Mouse (Mus musculus): Measurements from ENCODE around the gene Zscan2.
A peak's percentile ranks its signal among the peaks of the same experiment; 100 is the strongest.

Zscan2 gene

DNA sequence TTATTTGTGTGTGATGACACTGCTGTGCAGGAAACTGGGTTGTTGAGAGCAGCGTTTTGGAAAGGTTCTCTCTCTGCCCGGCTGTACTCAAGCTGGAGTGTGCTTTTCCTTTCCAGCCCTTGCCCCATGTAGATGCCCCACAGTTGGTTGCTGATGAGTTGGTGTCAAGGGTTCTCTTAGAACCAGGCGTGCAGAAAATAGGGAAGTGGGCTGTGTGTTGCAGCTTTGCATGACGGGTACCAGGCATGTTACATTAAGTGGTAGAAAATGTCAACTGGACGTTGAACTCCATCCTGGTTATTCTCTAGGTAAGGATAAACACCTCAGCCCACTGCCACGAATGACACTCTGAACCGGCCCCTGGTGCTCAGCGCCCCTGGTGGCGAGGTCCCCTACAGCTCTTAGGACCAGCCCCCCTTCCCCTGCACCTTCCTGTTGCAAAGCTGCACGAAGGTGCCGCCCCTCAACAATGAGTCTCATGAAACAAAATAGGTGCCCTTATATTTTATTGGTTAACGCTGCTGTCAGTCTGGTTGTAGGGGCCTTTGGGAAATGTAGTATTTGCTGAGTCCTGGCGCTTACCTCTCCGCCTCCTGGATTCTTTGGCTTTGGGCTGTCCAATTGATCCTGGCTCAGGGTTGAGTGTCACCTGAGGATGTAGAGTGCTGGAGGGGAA, 22.2 kb downstream of the Zscan2 start:
- DNase-seq (ENCODE audit: low read depth, low spot score), result peak; percentile 70

DNA sequence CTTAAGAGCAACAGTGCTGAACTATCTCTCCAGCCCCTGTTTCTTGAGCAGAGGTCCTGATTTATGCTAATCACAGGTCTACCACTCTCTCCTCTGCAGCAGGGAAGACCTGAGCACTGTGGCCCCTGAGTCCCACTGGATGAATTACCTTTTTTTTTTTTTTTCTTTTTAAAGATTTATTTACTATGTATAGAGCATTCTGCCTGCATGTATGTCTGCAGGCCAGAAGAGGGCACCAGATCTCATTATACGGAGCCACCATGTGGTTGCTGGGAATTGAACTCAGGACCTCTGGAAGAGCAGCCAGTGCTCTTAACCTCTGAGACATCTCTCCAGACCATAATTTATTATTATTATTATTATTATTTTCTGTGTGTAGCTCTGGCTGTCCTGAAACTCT, 24.9 kb downstream of the Zscan2 start:
- no peak for DNase-seq (ENCODE audit: low read depth, low spot score)

DNA sequence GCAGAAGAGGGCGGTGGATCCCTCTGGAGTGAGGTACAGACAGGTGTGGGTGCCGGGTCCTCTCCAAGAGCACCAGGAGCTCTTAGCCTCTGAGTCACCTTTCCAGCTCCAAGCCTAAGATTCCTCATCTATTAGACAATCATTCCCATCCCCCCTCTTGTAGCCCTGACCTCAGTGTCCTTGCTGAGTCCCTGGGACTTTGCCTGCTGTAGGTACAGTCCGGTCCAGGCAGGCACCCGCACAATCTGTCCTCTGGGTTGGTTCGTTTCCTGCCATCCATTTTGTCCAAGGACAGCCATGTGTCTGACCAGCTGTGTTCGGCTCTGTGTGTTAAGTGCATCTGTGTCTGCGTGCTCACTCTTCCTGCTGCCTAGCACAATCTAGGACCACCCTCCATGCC, 27.9 kb downstream of the Zscan2 start:
- no peak for DNase-seq (ENCODE audit: low read depth, low spot score)

GRCm38 (mm10) chr7:80889021-80889511, 28.3 kb downstream of the Zscan2 start:
- DNase-seq (ENCODE audit: low read depth, low spot score), result no peak

DNA sequence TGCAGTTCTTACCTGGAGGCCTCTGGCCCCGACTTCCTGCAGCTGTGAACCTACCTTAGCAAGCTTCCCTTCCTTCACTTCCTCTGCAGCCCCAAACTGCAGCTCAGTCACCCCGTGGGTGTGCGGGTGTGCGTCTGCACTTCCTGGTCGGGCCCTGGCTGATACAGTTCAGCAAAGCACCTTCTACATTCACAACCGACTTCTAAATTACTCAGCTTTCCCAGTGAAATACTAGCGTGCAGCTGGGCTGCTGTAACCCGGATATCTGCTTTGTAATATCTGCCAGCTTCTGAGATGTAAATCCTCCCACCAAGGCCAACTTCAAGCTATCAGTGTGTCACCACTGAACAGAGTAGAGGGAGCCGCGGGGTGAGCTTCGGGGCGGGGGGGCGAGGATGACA, 29.1 kb downstream of the Zscan2 start:
- DNase-seq (ENCODE audit: low read depth, low spot score), result no peak

- DNase-seq (ENCODE audit: low read depth, low spot score), result no peak
Observed at GRCm38 (mm10) chr7:80893086-80893752, 32.5 kb downstream of the Zscan2 start.

DNA sequence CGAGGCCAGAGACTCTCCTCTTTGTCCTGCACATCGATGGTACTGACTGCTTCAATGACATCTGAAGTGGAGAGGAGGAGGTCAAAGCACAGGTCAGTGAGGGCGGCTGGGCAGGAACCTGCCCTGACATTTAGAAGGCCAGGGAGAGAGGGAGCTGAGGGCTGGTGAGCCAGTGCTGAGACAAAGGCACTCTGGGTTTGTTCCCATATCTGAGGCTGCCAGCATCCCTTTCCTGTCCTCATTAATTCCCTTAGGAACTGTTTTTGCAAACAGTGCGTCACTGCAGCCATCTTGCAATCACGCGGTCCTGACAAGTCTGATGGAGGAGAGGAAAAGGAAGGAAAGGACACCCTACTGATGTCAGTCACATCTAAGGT, 33.0 kb downstream of the Zscan2 start:
- DNase-seq (ENCODE audit: low read depth, low spot score), result no peak

- no peak for DNase-seq (ENCODE audit: low read depth, low spot score)
Observed at GRCm38 (mm10) chr7:80894196-80894595, 33.5 kb downstream of the Zscan2 start.

GRCm38 (mm10) chr7:80894815-80895519, 34.2 kb downstream of the Zscan2 start:
- DNase-seq (ENCODE audit: low read depth, low spot score), result no peak

DNA sequence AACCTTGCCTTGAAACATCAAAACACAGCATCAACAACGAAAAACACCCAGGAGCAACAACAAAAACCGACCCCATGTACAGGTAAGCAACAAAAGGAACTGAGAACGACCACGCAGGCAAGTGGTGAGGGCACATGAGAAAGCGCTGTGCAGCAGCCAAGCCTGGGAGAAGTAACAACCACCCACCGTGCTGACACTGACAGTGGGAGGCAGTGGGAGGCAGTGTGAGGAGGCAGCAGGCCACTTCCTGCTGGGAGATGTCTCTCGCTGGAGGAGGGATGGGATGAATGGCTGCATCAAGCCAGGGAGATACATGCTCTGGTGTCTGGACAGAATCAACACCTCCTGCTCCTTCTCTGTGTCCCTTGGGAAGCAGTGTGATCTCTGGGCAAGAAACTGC, 36.4 kb downstream of the Zscan2 start:
- DNase-seq (ENCODE audit: low read depth, low spot score), result no peak

DNA sequence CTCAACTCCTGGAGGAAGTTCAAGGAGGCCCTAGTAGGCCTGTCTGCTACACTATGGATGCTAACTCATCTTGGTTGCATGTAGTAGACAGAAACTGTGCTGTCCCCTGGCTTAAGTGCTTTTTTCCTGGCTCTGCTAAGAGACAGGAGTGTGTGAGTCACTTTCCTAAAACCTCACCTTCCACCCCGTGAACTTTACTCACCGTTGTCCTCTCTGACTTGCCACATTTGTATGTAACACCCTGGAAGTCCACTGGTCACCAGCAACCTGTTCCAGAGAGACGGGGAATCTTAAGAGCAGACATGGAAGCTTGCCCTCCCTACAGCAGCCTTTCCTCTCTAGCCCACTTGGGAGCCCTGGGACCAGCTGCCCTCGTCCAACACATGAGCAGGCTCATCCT, 37.0 kb downstream of the Zscan2 start:
- no peak for DNase-seq (ENCODE audit: low read depth, low spot score)

DNA sequence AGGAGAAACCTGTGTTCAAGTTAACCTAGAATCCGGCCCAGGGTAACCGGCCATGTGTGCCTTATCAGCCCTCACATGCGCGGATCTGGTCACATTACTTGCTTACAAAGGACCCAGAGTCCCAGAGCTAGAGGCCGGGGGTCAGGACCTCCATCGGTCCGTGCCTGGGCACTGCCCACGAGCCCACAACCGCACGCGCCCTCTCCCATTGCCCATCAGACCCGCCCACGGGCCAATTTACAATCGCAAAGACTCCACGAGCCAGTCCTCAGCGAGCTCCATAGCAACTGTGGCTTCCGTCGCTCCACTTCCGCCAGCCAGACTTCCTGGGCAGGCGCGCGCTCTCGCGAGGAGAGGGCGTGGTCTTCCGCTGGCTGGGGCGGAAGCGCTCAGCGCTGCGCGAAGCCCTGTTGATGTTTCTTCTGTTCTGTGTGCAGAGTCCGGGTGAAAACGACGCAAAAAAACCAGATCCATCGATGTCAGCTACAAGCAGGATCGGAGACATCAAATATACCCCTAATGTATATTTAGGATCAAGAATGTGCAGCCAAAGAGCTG, 40.3 kb downstream of the Zscan2 start, which contains the start of gene Wdr73:
Wdr73 (minus strand) TSS at position 326 of the 558 bp plus-strand sequence.
- DNase-seq (ENCODE audit: low read depth, low spot score), result peak; percentile 74

DNA sequence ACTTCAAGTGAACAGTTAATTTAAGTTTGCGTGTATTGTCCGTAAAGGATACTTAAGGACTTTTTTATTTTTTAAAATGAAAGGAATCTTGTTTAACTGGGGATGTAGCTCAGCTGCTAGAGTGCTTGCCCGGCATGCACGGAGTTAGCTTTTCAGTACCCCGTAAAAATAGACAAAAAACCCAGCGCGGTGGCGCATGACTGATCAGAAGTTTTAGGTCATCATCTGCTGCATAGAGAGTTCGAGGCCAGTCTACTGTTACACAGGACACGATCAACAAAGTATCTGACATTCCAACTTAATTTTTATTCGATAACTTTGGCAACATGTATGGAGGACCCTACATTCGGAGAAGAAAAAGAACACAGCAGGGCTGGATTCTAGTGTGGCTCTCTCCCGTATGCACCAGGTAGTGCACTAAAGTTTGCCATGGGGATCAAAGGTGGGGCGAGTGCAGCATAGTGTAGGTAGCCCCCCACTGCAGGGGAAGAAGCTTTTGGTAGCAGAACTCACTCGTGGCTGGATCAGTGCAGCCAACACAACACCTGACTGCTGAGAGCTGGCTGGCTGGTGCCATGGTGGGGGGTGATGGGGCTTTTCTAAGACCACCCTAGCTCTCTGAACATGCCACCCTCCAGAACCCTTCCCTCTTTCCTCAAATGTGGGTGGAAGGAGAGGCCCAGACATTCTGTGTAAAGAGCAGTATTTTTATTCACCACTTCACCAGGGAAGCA, 41.0 kb downstream of the Zscan2 start:
- no peak for DNase-seq (ENCODE audit: low read depth, low spot score)

GRCm38 (mm10) chr7:80903625-80904422, 43.1 kb downstream of the Zscan2 start:
- no peak for DNase-seq (ENCODE audit: low read depth, low spot score)

- DNase-seq (ENCODE audit: low read depth, low spot score), result no peak
Observed at GRCm38 (mm10) chr7:80904921-80905515, 44.3 kb downstream of the Zscan2 start, which contains the start of gene Nmb. Nmb (minus strand) TSS chr7:80905076.

- no peak for DNase-seq (ENCODE audit: low read depth, low spot score)
Observed at GRCm38 (mm10) chr7:80911053-80911452, 50.3 kb downstream of the Zscan2 start.

GRCm38 (mm10) chr7:80912496-80912895, 51.8 kb downstream of the Zscan2 start:
- DNase-seq (ENCODE audit: low read depth, low spot score), result no peak

DNA sequence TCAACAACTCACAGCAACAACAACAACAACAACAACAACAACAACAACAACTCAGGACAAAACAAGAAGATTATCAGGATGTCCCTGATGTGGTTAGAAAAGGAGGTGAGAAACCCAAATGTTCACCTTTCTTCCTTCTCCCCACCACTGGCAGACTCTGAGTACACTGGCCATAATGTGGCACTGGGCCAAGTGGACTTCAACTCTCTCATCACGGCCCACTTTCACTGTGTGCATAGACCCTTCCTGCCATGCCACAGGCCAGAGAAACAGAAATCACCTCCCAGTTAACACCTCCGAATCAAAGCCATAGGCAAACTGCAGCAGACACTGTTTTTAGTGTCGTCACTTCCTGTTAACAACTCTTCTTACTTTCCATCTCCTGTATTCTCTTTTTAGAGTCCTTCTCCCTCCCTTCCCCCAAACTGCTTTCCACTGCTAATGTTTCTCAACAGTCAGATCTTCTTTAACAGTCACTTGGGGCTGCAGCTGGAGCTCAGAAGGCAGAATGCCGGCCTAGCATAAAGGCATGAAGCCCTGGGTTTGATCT, 57.3 kb downstream of the Zscan2 start:
- DNase-seq (ENCODE audit: low read depth, low spot score), result no peak

- DNase-seq (ENCODE audit: low read depth, low spot score), result no peak
Observed at GRCm38 (mm10) chr7:80918982-80919646, 58.4 kb downstream of the Zscan2 start.

- DNase-seq (ENCODE audit: low read depth, low spot score), result no peak
Observed at GRCm38 (mm10) chr7:80919647-80920008, 58.9 kb downstream of the Zscan2 start.

Measured in retina, adult 2 months (tissue).